Mouse (Mus musculus) cerebellum, adult 2 months (tissue): ENCODE data around the gene P3h3.

Experiments
- CTCF ChIP-seq: fragments of 200-500 bp; IDR thresholded peaks from 2 replicates; pipeline ENCODE4 v1.5.1; 2011; ENCODE audit warnings: low read depth, mild to moderate bottlenecking, control low read depth, low read length, moderate library complexity, borderline replicate concordance; ENCODE audit not compliant: insufficient read depth
- POLR2A ChIP-seq: fragments of 200-500 bp; IDR thresholded peaks from 2 replicates; pipeline ENCODE4 v1.6.1; 2011; ENCODE audit warnings: low read length, control low read depth, borderline replicate concordance; ENCODE audit not compliant: insufficient read depth

DNA sequence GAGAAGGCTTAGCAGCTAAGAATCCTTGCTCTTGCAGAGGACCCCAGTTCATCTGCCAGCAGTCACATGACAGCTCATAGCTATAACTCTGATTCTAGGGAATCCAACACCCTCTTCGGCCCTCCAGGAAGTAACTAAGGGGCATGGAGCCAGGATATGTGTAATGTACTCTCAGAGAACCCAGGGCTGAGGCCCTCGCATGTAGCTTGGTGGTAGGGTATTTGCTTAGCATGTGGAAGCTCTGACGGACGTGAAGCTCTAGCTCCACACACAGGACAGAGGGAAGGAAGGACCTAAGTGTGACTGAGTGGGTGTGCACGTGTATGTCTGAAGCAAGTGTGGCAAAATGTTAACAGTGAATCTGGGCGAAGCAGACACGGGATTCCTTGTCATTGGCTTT lies 21.1 kb downstream of the P3h3 start:
- TF ChIP-seq CTCF (no peak), POLR2A (no peak)
